Mouse (Mus musculus) CH12.LX (cell line): ENCODE data around the gene Fez2.

ENCODE experiments used
- CTCF ChIP-seq, 2 experiments: IDR thresholded peaks in 1 of 2; conservative IDR thresholded peaks in 1 of 2; 2 replicates each; pipeline ENCODE4 v1.5.1; 2011 to 2012; ENCODE audit warnings: low read depth in 2 of 2, low read length in 2 of 2, improper control_type of control experiment in 1 of 2, inconsistent platforms in 1 of 2, mild to moderate bottlenecking in 1 of 2, moderate library complexity in 1 of 2
- POLR2A ChIP-seq: IDR thresholded peaks from 2 replicates; pipeline ENCODE4 v1.6.1; 2011; ENCODE audit warnings: low read depth, mild to moderate bottlenecking, improper control_type of control experiment, low read length
- POLR2AphosphoS2 ChIP-seq: IDR thresholded peaks from 2 replicates; pipeline ENCODE4 v1.6.1; 2011; ENCODE audit warnings: low read depth, low read length, improper control_type of control experiment
- ZC3H11A ChIP-seq: IDR thresholded peaks from 2 replicates; pipeline ENCODE4 v1.6.1; 2012; ENCODE audit warnings: low read depth, mild to moderate bottlenecking, inconsistent platforms, low read length, improper control_type of control experiment

DNA sequence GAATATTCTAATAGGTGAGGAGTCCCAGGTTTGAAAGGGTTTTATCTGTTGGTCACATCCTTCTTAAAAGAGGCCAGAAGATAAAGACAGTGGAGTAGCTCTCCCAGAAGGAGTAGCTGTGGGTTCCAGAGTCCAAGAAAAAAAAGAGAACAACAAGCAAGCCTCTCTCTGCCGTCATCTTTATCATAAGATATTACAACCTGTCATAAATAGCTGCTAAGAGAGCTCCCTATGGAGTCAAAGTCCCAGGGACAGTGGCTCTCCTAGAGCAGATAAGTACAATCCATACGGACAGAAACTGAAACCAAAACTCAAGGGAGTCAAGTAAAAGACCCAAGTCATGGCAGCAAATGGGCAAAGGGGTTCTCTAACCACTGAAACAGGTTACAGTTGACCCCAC lies 2.7 kb downstream of the Fez2 start:
- TF ChIP-seq POLR2A = no peak
- no peak for TF ChIP-seq CTCF (conservative IDR thresholded peaks at IDR 0.05 in 1 of 2, IDR thresholded peaks at IDR 0.05 in 1 of 2; ENCODE audit: low read depth in 2 of 2, low read length in 2 of 2)
- no peak for TF ChIP-seq POLR2AphosphoS2
- no peak for TF ChIP-seq ZC3H11A
